Mouse (Mus musculus) hindlimb bud, embryonic 11.5 days (tissue): ENCODE measurements at regions not wholly inside any gene's neighbourhood (a gene's known extent, or its start where the extent isn't known, plus 50 kb on each side); places are given as distances from the start of the nearest gene placed in this dataset.

ENCODE experiments used
- DNase-seq: peaks from one replicate; pipeline ENCODE4 v3.0.0-alpha.2; 2012; ENCODE audit warnings: low read depth, low spot score; ENCODE audit errors: extremely low spot score

DNA sequence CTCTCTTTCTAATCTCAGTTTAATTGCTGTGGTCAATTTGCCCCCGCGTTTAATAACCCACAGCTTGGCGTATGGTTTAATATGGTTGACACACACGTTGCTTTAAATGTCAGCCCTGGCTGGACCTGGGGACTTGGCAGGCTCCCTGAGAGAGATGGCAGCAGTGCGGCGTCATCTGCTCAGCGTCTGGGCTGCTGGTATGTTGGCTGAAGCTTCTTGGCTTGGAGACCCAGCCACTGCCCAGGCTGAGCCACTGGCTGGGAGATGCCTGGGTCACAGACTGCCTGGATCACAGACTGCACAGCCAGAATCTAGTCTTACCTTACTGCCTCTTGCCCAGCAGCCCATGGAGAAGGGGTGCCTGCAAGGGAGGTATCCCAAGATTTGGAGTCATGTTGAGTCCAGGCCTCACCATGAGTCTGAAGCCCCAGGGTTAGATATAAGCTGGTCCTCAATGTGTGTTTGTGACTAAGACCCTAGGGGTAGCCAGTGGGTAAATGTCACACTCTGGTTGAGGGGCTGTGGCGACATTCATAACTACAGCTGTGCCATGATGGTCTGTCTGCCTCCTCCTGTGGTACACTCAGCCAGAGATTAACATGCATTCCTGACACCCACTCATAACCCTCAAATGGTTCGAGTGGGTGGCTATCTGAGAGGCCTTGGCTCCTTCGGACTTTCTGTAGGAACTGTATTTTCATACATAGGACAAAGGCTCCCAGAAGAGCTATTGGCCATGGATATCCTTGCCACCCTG, 99.8 kb upstream of the Irx3 start:
- DNase-seq, result no peak

GRCm38 (mm10) chr8:91899747-91900146, 97.9 kb upstream of the Irx3 start:
- DNase-seq, result no peak

DNA sequence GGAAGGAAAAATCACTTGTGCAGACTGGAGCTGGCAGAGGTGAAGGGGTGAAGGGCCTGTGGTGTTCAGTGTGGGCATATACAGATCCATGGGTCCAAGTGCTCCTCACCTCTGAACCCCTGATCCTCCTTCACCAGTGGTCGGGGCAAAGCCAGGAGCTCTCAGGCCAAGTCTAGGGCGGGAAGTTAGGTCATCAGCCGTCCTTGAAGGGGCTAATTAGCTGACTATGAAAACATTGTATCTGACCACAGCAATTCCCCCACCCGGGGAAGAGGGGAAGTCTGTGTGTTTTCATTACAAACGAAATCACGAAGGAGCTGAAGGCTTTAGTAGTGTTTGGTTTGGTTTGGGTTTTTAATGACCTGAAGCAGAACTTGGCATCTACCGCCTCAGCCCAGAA, 95.5 kb upstream of the Irx3 start:
- DNase-seq, result no peak

DNA sequence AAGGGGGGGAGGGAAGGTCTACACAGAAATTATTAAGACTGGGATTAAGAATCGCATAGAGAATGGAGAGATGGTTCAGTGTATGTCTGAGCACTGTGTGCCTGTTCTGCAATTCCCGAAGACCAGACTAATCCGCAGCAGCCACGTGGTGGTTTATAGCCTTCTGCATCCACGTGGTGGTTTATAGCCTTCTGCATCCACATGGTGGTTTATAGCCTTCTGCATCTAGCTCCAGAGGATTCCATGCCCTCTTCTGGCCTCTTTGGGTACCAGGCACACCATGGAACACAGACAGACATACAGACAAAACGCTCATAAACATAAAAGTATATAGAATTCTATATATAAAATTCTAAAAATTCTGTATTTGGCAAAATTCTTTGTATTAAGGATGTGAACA, 94.1 kb upstream of the Irx3 start:
- no peak for DNase-seq

GRCm38 (mm10) chr8:91884862-91885261, 83.0 kb upstream of the Irx3 start:
- DNase-seq, result no peak

GRCm38 (mm10) chr8:91884325-91884724, 82.5 kb upstream of the Irx3 start:
- no peak for DNase-seq

DNA sequence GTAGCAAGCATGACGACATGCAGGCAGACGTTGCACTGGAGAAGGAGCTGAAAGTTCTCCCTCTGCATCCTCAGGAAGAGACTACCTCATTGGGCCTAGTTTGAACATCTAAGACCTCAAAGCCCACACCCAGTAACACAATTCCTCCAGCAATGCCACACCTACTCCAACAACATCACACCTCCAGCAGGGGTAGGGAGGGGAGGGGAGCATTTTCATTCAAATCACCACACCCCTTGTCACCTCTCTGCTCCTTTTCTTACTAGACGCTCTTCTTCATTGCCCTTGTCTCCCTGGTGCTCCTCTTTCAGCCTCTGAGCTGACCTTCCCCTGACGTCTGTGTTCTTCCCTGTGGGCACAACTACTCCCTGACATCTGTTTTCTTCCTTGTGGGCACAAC, 81.1 kb upstream of the Irx3 start:
- DNase-seq, result no peak

DNA sequence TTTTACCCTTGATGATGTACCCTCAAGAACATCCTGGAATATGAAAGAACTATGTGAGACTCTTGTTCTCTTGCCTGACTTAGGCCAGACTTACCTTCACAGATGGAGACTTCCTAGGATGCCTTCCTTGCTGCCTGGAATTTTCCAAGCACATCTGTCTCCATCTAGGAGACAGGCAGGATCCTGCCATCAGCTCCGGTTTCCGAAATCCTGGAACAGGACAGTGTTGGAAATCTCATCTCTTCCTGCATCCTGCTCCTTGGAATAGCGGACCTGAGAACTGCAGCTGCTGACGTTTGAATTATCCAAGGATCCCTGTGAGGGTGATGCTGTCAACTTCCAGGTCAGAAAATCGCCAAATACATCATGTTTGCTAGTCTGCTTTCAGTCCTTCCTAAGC, 77.0 kb upstream of the Irx3 start:
- no peak for DNase-seq

DNA sequence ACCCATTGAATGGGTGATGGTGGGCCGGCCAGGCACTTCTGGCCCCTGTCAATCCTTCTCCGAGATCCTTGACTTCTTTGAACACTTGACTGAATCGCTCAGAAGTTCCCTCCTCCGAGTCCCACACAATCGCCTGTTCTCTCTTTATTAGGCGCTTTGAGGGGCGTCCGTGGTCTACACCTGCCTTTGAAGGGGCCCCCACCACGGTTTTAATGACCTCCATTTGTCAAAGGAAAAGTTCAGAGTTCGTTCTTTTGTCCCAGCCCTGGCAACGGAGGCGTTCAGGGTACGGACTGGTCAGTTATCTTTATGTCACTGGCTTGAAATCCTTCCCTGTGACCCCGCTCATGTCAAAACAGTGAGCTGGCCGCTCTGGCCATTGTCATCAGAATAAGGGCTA, 74.3 kb upstream of the Irx3 start:
- DNase-seq, result no peak

DNA sequence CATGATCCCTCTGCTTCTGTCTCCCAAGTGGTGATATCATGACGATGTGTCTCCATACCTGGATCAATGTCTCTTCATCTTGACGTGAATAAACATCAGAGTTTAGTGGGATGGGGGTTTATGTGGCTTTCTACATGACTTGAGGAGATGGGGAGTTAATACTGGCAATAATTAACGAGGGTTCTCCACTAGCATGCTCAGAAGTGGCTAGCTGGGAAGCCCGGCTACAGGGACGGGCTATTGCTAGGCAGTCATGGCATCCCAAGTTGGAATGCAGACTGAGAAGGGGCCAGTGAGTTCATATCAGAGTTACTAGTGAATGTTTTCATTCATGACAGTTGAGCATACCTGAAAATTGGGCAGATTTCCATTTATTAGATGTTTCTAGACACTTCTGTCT, 71.4 kb upstream of the Irx3 start:
- no peak for DNase-seq

GRCm38 (mm10) chr8:91872278-91873115, 70.6 kb upstream of the Irx3 start:
- DNase-seq, result no peak

- no peak for DNase-seq
Observed at GRCm38 (mm10) chr8:91867069-91867468, 65.2 kb upstream of the Irx3 start.

GRCm38 (mm10) chr8:91866076-91866475, 64.2 kb upstream of the Irx3 start:
- no peak for DNase-seq

DNA sequence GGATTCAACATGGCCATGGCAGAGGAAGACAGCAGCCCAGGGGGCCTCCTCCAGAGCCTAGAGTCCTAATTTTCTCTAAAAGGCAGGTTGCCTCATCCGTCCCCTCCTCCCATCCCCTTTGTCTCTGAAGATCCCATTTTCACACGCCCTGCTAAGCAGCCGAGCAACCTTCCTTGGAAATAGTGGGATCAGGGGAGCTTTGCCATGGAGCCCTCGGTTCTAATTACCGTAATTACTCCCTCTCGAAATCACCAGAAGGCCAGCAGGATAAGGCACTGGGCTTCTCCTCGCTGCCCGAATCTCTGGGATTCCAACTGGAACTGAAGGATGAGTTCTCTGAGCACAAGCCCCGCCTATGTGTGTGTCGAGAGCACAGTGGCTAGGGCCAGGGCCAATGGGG, 63.5 kb upstream of the Irx3 start:
- DNase-seq, result no peak

GRCm38 (mm10) chr8:91863505-91863904, 61.6 kb upstream of the Irx3 start:
- DNase-seq, result no peak

DNA sequence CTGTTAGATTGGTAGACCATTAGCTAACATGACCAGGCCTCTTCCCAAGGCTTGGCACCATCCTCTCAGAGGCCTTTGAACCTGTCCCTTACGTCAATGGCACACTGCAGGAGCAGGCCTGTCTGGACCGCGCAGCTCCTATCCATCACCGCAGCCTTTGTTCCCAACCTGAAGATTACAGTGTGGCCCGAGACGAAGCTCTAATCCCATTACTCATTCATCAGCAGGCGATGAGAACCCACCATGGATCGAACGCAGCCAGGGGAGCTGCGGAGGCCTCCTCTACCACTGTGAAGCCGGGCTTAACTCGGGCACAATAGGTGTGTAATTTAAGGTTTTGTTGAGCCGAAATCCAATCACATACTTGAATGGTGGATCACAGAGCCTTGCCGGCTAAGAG, 54.0 kb upstream of the Irx3 start:
- no peak for DNase-seq

DNA sequence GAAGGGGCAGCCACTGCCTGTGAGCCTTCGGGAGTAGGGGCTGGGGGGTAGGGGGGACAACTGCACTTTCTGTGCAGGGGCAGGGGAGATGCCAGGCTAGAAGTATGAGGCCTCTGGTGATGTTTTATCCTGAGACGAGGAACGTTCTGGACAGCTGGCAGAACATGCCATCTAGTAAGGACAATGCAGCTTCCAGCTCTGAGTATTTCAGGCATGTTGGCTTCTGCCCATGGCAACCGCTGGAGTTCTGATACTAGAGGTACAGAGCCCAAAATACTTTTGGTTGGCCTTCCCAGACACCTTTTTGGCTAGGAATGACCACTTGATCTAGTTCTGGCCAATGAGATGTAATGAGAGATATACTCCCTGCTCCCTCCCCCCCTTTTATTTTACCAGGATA, 52.5 kb upstream of the Irx3 start:
- DNase-seq, result no peak

GRCm38 (mm10) chr8:91853803-91854202, 51.9 kb upstream of the Irx3 start:
- no peak for DNase-seq

DNA sequence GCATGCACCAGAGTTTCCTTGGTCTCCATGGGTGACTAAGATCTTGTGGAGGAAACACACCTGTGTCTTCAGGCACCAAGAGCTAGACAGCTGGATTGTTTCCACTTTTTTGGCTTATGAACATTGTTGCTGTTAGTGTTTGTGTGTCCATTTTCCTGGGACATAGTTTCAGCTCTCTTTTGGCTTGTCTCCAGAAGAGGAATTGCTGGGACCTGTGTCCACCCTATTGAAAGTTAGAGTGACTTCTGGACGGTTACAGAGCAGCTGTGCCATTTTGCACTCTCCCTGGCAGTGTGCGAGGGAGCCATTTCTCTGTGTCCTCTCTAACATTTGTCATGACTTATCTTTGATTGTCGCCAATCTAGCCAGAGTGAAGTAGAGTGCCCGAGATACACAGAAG, 51.5 kb upstream of the Irx3 start:
- no peak for DNase-seq
